Mouse (Mus musculus): ENCODE measurements around the gene Prkcd.

Gene Prkcd

GRCm38 (mm10) chr14:30625856-30626726 lies at the start of gene Prkcd:
Gene Prkcd (minus strand): TSS chr14:30626210.
- in situ Hi-C loops (cut with MboI, MseI) = loop anchor here (10.0 kb wide), 2 partner anchors 539 to 579 kb away; partner anchors contain the start of genes Stab1 (in 1 of the 2) and Tnnc1 (in 1 of the 2)

DNA sequence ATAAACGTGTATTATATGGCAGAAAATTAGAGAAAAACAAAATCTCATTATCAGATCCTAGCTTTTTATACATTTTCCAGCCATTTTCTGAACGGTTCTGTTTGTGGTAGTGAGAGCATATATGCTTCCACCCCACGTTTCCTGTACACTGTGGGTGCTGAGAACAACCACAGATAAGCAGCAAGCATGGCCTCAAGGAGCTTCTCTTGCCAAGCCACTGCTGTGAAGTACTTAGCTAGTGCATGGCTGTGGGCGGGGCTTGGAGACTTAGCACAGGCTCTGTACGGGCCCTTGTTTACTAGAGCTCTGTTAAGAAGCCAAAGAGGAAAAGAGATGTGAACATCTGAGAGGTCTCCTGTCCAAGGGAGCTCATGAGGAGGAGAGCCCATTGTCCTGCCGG lies 48.9 kb upstream of the Prkcd start:
- in situ Hi-C loops (cut with MboI, MseI) = loop anchor here (5.0 kb wide), 1 partner anchor 83 kb away; no protein-coding TSS in a partner anchor

DNA sequence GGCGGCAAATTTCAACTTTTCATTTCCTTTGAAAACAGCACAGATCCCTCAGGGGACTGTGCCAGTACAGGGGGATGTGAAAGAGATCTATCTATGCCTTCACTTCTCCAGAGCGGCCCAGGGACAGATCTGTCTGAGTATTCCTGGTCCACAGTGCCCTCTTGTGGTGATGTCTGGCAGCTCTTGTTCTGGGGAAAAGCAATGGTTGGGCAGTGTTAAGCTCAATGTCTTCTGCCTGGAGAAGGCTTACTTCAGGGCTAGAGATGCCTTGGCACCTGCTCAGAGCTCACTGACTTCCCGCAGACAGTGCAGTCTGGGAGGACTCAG lies 45.9 kb upstream of the Prkcd start:
- in situ Hi-C loops (cut with MboI, MseI) = loop anchor here (5.0 kb wide), 1 partner anchor 80 kb away; no protein-coding TSS in a partner anchor

DNA sequence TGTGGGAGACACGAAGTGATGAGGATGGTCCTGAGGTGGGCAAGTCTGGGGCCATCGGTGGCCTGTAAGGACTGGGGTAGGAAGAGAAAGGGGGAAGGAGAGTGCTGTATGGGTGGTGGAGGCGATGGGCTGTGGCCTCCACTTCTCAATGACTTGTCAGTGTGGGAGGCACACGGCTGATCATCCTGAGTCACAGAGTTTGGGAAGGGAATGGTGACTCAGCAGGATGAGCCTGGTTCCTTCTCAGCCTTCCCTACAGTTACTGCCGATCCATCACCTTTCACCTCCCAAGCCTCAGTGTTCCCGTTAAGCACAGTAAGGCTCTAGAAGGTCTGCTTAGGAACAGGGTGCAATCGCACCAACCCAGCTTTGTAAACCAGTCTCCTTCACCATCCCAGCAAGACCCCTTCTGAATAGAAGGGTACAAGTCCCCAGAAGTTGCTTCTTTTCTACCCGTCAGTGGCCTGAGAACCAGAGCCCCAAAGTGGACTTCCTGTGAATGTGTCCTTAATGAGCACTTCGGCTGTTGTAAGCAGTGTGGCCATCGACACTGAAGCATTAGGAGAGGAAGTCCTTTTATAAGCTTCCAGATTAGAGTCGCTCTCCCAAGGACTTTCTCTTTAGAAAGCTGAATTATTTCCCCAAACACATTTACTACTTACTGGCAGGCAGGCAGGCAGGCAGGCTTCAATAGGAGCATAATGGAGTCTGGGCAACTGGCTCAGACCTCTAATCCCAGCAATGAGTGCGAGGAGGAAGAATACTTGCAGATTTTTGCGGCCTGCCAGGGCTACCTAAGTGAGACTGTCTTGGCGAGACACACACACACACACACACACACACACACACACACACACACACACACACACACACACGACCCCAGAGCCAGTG lies 45.3 kb upstream of the Prkcd start:
- in situ Hi-C loops (cut with MboI, MseI) = loop anchor here (5.0 kb wide), 1 partner anchor 79 kb away; no protein-coding TSS in a partner anchor

DNA sequence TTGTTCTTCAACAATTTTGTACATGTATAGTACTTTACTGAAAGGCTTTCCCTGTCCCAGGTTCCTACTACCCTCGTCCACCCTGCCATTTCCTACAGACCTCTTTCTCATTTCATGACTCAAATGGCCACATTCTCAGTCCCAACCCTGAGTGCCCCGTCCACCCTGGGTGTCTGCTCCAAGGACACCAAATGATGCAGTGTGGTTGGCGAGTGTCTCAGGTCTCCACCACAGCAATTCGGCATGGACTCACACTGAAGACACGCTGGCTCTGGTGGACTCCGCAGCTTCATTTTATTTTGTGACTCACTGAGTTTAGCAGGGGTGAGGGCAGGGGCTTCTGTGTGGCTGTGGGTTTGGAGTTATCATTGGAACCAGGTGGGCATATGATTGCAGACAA lies 44.2 kb upstream of the Prkcd start:
- in situ Hi-C loops (cut with MboI, MseI) = loop anchor here (5.0 kb wide), 1 partner anchor 78 kb away; no protein-coding TSS in a partner anchor

DNA sequence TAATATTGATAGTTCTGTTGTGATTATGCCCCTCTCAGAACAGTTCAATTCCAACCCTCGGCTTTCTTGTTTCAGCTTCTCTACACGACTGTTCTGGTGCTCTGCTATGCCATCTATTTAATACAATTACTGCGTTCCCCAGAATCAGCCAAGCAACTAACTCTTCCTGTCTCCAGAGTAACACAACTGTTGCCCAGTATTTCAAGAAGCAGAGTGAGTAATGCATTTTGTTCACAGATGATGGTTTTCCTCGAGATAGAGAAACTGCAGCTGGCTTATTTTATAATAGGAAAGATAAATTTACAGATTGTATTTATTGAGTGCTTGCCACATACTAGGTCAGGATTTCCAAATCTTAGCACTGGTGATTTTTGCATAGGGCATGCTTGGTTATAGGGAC lies 40.6 kb upstream of the Prkcd start:
- in situ Hi-C loops (cut with MboI, MseI) = no loop called here

- in situ Hi-C loops (cut with MboI, MseI) = no loop called here
These were observed 40.1 kb upstream of the Prkcd start for GRCm38 (mm10) chr14:30666061-30666460.

GRCm38 (mm10) chr14:30655531-30655930 lies 29.5 kb upstream of the Prkcd start:
- in situ Hi-C loops (cut with MboI, MseI) = no loop called here

DNA sequence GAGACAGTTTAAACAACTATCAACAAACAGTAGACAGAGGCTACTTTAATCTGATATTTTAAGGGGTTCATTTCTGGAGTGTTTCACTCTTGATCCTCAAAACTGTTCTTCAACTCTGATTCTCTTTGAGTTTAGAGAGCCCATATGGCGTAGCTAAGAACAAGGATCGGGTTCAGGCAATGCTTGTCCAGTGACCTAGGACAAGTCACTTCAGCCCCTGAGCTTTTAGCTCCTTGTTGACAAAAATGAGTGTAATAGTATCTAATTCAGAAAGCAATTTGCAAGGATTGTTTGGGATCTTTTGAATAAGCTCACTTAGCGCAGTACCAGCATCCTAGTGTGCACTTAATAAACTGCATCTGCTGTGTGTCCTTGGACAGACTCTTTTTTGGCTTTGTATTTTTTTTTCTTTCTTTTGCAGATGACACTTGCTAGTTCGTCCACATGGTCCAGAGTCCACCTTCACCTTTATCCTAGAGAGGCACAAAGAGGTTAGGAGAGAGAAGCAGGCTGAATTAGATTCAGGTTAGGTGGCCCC lies 28.8 kb upstream of the Prkcd start:
- in situ Hi-C loops (cut with MboI, MseI) = no loop called here

GRCm38 (mm10) chr14:30653943-30654659 lies 28.1 kb upstream of the Prkcd start, which contains the start of gene Rft1:
Gene Rft1 (plus strand): TSS chr14:30654360.
- in situ Hi-C loops (cut with MboI, MseI) = no loop called here

DNA sequence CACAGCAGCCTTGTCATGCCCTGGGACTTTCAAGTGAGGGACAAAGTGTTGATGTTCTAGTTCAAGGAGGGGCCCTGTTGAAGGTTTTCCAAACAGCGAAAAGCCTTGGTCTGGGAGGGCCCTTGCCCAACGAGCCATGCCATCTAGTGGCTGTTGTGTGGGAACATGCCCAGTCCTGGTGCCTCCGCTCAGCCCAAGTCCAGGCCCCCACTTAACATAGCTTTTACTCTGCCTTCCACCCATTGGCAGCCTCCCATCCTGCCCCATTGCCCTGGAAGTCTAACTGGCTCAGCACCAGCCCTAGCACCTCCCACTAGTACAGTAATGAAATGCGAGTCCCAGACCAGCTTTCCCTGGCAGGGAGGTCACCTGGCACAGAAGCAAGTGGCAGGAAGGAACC lies 25.0 kb upstream of the Prkcd start:
- in situ Hi-C loops (cut with MboI, MseI) = no loop called here

- in situ Hi-C loops (cut with MboI, MseI) = no loop called here
These were observed 23.7 kb upstream of the Prkcd start for GRCm38 (mm10) chr14:30649745-30650144.

DNA sequence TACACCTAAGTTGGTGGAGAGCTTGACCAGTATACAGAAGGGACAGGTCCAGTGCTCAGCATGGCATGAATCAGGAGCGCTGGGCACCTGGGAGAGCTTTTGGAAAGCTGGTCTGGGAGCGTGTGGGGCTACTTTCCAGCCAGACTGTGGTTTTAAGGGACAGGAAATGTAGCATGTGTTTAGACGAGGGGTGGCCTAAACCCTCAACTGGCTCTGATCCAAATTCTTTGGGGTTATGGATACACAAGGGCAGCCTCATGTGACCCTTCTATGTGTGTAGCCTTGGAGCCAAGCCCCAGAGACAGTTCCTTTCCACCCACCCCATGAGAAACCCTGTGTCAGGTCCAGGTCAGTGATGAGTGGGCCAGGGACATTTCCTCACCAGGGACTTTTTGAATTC lies 22.5 kb upstream of the Prkcd start:
- in situ Hi-C loops (cut with MboI, MseI) = no loop called here

- in situ Hi-C loops (cut with MboI, MseI) = no loop called here
These were observed 20.5 kb upstream of the Prkcd start for GRCm38 (mm10) chr14:30646486-30646885.

- in situ Hi-C loops (cut with MboI, MseI) = no loop called here
These were observed 19.1 kb upstream of the Prkcd start for GRCm38 (mm10) chr14:30645066-30645465.

DNA sequence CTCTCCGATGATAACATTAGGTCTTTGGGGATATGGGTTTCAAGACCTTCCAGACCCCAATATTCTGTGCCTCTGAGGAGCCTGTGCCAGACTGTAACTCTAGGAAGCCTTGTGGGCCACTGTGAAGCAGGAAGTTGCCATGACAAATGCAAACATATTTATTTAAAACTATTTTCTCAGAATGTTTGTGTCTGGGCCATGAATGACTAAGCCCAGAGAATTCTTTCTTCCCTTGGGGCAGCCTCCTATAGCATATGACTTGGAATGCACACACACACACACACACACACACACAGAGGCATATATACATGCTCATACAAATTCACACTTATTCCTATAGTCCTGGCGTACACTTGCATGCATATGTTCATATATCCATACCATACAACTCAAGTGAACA lies 18.0 kb upstream of the Prkcd start:
- in situ Hi-C loops (cut with MboI, MseI) = no loop called here

GRCm38 (mm10) chr14:30641748-30642147 lies 15.7 kb upstream of the Prkcd start:
- in situ Hi-C loops (cut with MboI, MseI) = no loop called here

- in situ Hi-C loops (cut with MboI, MseI) = no loop called here
These were observed 12.7 kb upstream of the Prkcd start for GRCm38 (mm10) chr14:30638686-30639085.

GRCm38 (mm10) chr14:30638009-30638408 lies 12.0 kb upstream of the Prkcd start:
- in situ Hi-C loops (cut with MboI, MseI) = no loop called here

DNA sequence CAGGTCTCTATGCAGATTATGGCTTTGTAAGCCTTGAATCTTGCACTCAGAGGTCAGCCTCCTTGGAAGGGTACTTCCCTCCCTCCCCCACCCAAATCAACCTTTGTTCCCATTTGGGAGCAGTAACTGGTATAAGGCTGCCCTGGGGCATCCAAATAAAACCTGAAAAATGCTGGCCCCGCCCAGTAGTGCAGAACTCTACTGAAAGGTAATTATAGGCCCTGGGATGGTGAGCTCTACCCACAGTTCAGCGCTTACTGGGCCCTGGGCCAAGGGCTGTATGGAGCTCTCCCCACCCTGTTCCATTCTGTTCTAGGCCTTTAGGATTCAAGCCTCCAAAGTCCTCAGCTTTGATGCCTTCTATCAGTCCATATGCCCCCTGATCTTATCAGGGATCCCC lies 11.1 kb upstream of the Prkcd start:
- in situ Hi-C loops (cut with MboI, MseI) = no loop called here

DNA sequence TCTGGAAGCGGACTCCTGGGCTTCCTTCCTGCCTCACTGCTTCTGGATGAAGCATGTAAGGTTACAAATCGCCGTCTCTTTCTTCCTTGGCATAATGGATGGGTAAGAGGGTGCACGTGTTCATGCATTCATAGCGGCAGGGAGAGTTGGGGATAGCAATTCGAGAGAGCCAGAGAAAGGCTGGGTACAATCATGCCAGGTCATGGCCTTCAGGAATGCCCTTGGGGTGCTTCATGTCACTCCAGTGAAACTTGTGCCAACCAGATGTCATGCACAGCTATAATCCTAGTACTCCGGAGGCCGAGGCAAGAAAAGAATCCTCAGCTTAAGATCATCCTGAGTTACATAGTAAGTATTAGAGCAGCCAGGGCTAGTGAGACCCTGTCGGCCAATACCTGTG lies 10.5 kb upstream of the Prkcd start:
- in situ Hi-C loops (cut with MboI, MseI) = no loop called here

Measured in T-helper 17 cell (primary cell).